Mouse (Mus musculus): ENCODE measurements at regions not wholly inside any gene's neighbourhood (a gene's known extent, or its start where the extent isn't known, plus 50 kb on each side); places are given as distances from the start of the nearest gene placed in this dataset.

DNA sequence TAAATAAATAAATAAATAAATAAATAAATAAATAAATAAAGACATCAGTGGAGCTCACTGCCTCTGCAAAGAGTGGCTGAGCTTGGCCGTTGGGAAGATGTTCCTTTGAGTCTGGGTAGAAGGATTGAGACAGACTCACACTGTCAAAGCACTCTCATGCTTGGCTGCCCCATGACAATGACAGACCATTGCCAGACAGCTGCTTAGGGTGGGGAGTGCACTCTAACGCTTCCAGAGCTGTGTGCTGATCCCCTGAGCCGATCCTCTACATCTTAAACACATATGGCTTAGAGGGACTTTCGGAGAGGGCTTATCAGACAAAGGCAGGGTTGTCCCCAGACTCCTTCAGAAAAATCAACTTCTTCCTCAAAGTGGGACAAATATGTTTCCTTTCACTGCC, 100.0 kb upstream of the Oxgr1 start:
- DNase-seq (ENCODE audit: low spot score) (no peak), ATAC-seq (ENCODE audit: low FRiP score) (0 out of 2 replicates have a peak, but pooled peaks have one; percentile 15)
- Histone ChIP-seq H3K36me3 (replicated peaks; ENCODE audit: control insufficient read depth, insufficient read depth) (no peaks in the 10 kb centered on the region), H3K9ac (no peak overlapping the region), H3K27me3 (ENCODE audit: control insufficient read depth, insufficient read depth, low read length) (no peaks in the 10 kb centered on the region), H3K4me2 (replicated peaks) (no peak overlapping the region), H3K4me1 (replicated peaks; ENCODE audit: control insufficient read depth, insufficient read depth, low read length) (peaks cover 16% of the 10 kb centered on the region; the same call in 1 of the 2 replicates), H3K4me3 (replicated peaks; ENCODE audit: low read length) (no peak overlapping the region), H3K27ac (no peak overlapping the region), H3K9me3 (ENCODE audit: control insufficient read depth, low read length) (no peaks in the 10 kb centered on the region)
- WGBS: 30% methylated on average over 4 of the region's 4 CpGs

GRCm38 (mm10) chr14:120144451-120144850, 102.2 kb upstream of the Oxgr1 start:
- H3K27ac ChIP-seq: no peak overlapping the region
- DNase-seq (ENCODE audit: low spot score): no peak
- no peak overlapping the region for H3K9ac ChIP-seq
- no peaks in the 10 kb centered on the region for H3K9me3 ChIP-seq (ENCODE audit: control insufficient read depth, low read length)
- no peaks in the 10 kb centered on the region for H3K36me3 ChIP-seq (replicated peaks; ENCODE audit: control insufficient read depth, insufficient read depth)
- no peak for ATAC-seq (ENCODE audit: low FRiP score)
- no peak overlapping the region for H3K4me3 ChIP-seq (replicated peaks; ENCODE audit: low read length)
- H3K4me2 ChIP-seq (replicated peaks): no peak overlapping the region
- 0 out of 2 replicates have a peak, but pooled peaks cover 11% of the 10 kb centered on the region for H3K4me1 ChIP-seq (replicated peaks; ENCODE audit: control insufficient read depth, insufficient read depth, low read length)
- no peaks in the 10 kb centered on the region for H3K27me3 ChIP-seq (ENCODE audit: control insufficient read depth, insufficient read depth, low read length)
- 93% methylated on average over 6 of the region's 6 CpGs for WGBS

GRCm38 (mm10) chr14:120146312-120146711, 104.1 kb upstream of the Oxgr1 start:
- H3K9me3 ChIP-seq (ENCODE audit: control insufficient read depth, low read length): no peaks in the 10 kb centered on the region

DNA sequence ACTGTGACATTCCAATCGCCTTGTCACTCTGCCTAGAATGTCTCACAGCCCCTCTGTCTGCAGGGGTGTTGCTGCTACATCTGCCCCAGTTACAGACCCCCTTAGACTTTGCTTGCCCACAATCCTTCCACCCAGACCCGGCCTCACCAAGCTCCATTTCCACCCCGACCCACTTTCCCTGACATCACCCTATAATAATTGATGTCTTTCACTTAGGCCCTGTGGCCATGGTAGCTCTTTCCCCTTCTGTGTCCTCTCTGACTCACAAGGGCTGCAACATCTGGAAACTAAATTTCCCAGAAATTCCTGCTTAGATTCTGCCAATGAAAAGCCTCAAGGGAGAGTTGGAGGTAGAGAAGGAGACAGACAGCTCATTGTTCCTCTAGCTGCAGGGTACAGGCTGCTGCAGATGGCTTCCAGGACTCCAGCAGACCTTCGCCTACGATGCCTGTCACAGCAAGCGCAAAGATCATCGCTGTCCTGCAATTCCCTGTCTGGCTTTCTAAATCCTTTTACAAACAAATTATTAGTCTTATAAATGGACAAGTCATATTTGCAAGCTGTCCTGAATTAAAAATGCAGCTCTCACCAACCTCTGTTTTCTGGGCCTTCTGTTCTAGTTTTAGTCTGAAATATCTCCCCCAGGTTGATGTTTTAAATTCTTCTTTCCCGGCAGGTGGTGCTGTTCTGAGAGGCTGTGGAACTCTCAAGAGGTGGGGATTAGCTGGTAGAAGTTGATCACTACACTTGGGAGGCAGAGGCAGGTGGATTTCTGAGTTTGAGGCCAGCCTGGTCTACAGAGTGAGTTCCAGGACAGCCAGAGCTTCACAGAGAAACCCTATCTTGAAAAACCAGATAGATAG, 104.9 kb upstream of the Oxgr1 start:
- DNase-seq (ENCODE audit: low spot score) (no peak), ATAC-seq (ENCODE audit: low FRiP score) (no peak)
- H3K36me3 ChIP-seq (replicated peaks; ENCODE audit: control insufficient read depth, insufficient read depth): no peaks in the 10 kb centered on the region
- no peak overlapping the region for H3K4me3 ChIP-seq (replicated peaks; ENCODE audit: low read length)
- no peak overlapping the region for H3K4me2 ChIP-seq (replicated peaks)
- H3K9me3 ChIP-seq (ENCODE audit: control insufficient read depth, low read length): no peaks in the 10 kb centered on the region
- no peak overlapping the region for H3K9ac ChIP-seq
- H3K27me3 ChIP-seq (ENCODE audit: control insufficient read depth, insufficient read depth, low read length): no peaks in the 10 kb centered on the region
- H3K4me1 ChIP-seq (replicated peaks; ENCODE audit: control insufficient read depth, insufficient read depth, low read length): no peaks in the 10 kb centered on the region
- WGBS: 66% methylated on average over 8 of the region's 8 CpGs
- no peak overlapping the region for H3K27ac ChIP-seq

More at GRCm38 (mm10) chr14:120146312-120146711, 104.1 kb upstream of the Oxgr1 start:
- H3K27ac ChIP-seq: no peak overlapping the region
- H3K27me3 ChIP-seq (ENCODE audit: control insufficient read depth, insufficient read depth, low read length): no peaks in the 10 kb centered on the region
- H3K4me3 ChIP-seq (replicated peaks; ENCODE audit: low read length): no peak overlapping the region
- H3K4me1 ChIP-seq (replicated peaks; ENCODE audit: control insufficient read depth, insufficient read depth, low read length): 0 out of 2 replicates have a peak, but pooled peaks cover under 1% of the 10 kb centered on the region
- DNase-seq (ENCODE audit: low spot score): no peak
- no peak overlapping the region for H3K9ac ChIP-seq
- no peak for ATAC-seq (ENCODE audit: low FRiP score)
- WGBS: 82% methylated on average over 11 of the region's 11 CpGs
- no peak overlapping the region for H3K4me2 ChIP-seq (replicated peaks)
- no peaks in the 10 kb centered on the region for H3K36me3 ChIP-seq (replicated peaks; ENCODE audit: control insufficient read depth, insufficient read depth)

GRCm38 (mm10) chr14:120148803-120149202, 106.6 kb upstream of the Oxgr1 start:
- H3K27me3 ChIP-seq (ENCODE audit: control insufficient read depth, insufficient read depth, low read length): peaks cover 4% of the 10 kb centered on the region; the same call in 1 of the 2 replicates
- no peaks in the 10 kb centered on the region for H3K36me3 ChIP-seq (replicated peaks; ENCODE audit: control insufficient read depth, insufficient read depth)
- H3K4me2 ChIP-seq (replicated peaks): no peak overlapping the region
- no peak overlapping the region for H3K9ac ChIP-seq
- no peak overlapping the region for H3K27ac ChIP-seq
- H3K9me3 ChIP-seq (ENCODE audit: control insufficient read depth, low read length): no peaks in the 10 kb centered on the region
- H3K4me3 ChIP-seq (replicated peaks; ENCODE audit: low read length): no peak overlapping the region
- WGBS: 81% methylated on average over 11 of the region's 11 CpGs
- DNase-seq (ENCODE audit: low spot score) (no peak), ATAC-seq (ENCODE audit: low FRiP score) (no peak)
- H3K4me1 ChIP-seq (replicated peaks; ENCODE audit: control insufficient read depth, insufficient read depth, low read length): no peaks in the 10 kb centered on the region

- Histone ChIP-seq H3K4me3 (replicated peaks; ENCODE audit: low read length) (no peak overlapping the region), H3K9ac (no peak overlapping the region), H3K36me3 (replicated peaks; ENCODE audit: control insufficient read depth, insufficient read depth) (no peaks in the 10 kb centered on the region), H3K4me2 (replicated peaks) (no peak overlapping the region), H3K27me3 (ENCODE audit: control insufficient read depth, insufficient read depth, low read length) (peaks cover 4% of the 10 kb centered on the region; the same call in 1 of the 2 replicates), H3K4me1 (replicated peaks; ENCODE audit: control insufficient read depth, insufficient read depth, low read length) (no peaks in the 10 kb centered on the region), H3K9me3 (ENCODE audit: control insufficient read depth, low read length) (no peaks in the 10 kb centered on the region), H3K27ac (no peak overlapping the region)
- no peak for DNase-seq (ENCODE audit: low spot score)
- 87% methylated on average over 11 of the region's 11 CpGs for WGBS
- ATAC-seq (ENCODE audit: low FRiP score): no peak
Observed at GRCm38 (mm10) chr14:120149341-120149741, 107.1 kb upstream of the Oxgr1 start.

DNA sequence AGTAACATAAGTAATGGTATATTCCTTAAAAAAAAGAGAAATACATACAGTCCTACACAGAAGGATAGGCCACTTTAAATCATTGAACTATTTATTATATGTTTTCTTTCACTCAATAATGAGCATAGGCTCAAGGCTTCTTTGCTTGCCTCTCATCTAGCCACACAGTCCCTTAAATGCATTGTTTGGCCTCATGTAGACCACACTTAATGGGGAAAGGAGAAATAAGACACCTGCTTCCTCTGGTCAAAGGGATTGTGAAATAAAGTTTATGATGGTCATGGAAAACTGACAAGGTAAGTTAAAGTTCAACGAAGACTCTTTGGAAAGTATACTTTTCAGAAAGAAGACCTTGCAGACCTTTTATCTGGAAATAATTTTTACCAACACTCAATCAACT, 108.4 kb upstream of the Oxgr1 start:
- WGBS: 91% methylated on average over 1 of the region's 1 CpGs

GRCm38 (mm10) chr14:120154413-120154812, 112.2 kb upstream of the Oxgr1 start:
- ATAC-seq (ENCODE audit: low FRiP score) (no peak), DNase-seq (ENCODE audit: low spot score) (no peak)
- peaks cover 16% of the 10 kb centered on the region for H3K4me1 ChIP-seq (replicated peaks; ENCODE audit: control insufficient read depth, insufficient read depth, low read length)
- peak overlapping the region; percentile 28; the same call in 1 of the 2 replicates for H3K4me2 ChIP-seq (replicated peaks)
- H3K4me3 ChIP-seq (replicated peaks; ENCODE audit: low read length): no peak overlapping the region
- no peaks in the 10 kb centered on the region for H3K9me3 ChIP-seq (ENCODE audit: control insufficient read depth, low read length)
- H3K9ac ChIP-seq: no peak overlapping the region
- no peaks in the 10 kb centered on the region for H3K36me3 ChIP-seq (replicated peaks; ENCODE audit: control insufficient read depth, insufficient read depth)
- WGBS: 38% methylated on average over 7 of the region's 7 CpGs
- peaks cover 4% of the 10 kb centered on the region; the same call in 1 of the 2 replicates for H3K27me3 ChIP-seq (ENCODE audit: control insufficient read depth, insufficient read depth, low read length)
- no peak overlapping the region for H3K27ac ChIP-seq

More for the DNA sequence above, 108.4 kb upstream of the Oxgr1 start:
- no peak for DNase-seq (ENCODE audit: low spot score)
- Histone ChIP-seq H3K27me3 (ENCODE audit: control insufficient read depth, insufficient read depth, low read length) (peaks cover 4% of the 10 kb centered on the region; the same call in 1 of the 2 replicates), H3K4me3 (replicated peaks; ENCODE audit: low read length) (no peak overlapping the region), H3K9me3 (ENCODE audit: control insufficient read depth, low read length) (no peaks in the 10 kb centered on the region), H3K9ac (no peak overlapping the region), H3K27ac (no peak overlapping the region), H3K36me3 (replicated peaks; ENCODE audit: control insufficient read depth, insufficient read depth) (no peaks in the 10 kb centered on the region), H3K4me2 (replicated peaks) (no peak overlapping the region), H3K4me1 (replicated peaks; ENCODE audit: control insufficient read depth, insufficient read depth, low read length) (peaks cover 10% of the 10 kb centered on the region)
- no peak for ATAC-seq (ENCODE audit: low FRiP score)

DNA sequence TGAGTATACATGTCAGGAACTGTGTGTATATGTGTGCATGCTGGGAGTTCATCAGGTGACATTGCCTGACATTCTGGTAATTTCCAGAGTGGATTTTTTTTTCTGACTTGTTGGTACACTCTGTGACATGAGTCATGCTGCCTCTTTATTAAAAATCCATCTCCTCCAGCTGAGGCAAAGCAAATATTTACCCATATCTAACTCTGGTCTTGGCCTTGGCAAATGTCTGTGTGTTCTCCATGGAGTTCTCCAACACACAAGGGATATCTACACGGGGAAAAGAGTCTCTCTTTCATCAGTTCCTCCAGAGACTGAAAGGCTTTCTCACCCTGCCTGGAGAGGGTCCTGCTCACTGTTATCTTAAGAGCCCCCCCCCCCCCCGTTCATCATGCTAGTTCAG, 111.3 kb upstream of the Mbnl2 start:
- H3K27ac ChIP-seq: no peak overlapping the region
- WGBS: 67% methylated on average over 2 of the region's 2 CpGs
- no peaks in the 10 kb centered on the region for H3K4me1 ChIP-seq (replicated peaks; ENCODE audit: control insufficient read depth, insufficient read depth, low read length)
- DNase-seq (ENCODE audit: low spot score) (no peak), ATAC-seq (ENCODE audit: low FRiP score) (no peak)
- H3K9me3 ChIP-seq (ENCODE audit: control insufficient read depth, low read length): no peaks in the 10 kb centered on the region
- no peak overlapping the region for H3K4me3 ChIP-seq (replicated peaks; ENCODE audit: low read length)
- no peaks in the 10 kb centered on the region for H3K36me3 ChIP-seq (replicated peaks; ENCODE audit: control insufficient read depth, insufficient read depth)
- no peaks in the 10 kb centered on the region for H3K27me3 ChIP-seq (ENCODE audit: control insufficient read depth, insufficient read depth, low read length)
- no peak overlapping the region for H3K4me2 ChIP-seq (replicated peaks)
- H3K9ac ChIP-seq: no peak overlapping the region

Measured in hindbrain, embryonic 14.5 days (tissue).